12 mouse cellular contexts compared by ENCODE assay signal in the genomic region with DNA sequence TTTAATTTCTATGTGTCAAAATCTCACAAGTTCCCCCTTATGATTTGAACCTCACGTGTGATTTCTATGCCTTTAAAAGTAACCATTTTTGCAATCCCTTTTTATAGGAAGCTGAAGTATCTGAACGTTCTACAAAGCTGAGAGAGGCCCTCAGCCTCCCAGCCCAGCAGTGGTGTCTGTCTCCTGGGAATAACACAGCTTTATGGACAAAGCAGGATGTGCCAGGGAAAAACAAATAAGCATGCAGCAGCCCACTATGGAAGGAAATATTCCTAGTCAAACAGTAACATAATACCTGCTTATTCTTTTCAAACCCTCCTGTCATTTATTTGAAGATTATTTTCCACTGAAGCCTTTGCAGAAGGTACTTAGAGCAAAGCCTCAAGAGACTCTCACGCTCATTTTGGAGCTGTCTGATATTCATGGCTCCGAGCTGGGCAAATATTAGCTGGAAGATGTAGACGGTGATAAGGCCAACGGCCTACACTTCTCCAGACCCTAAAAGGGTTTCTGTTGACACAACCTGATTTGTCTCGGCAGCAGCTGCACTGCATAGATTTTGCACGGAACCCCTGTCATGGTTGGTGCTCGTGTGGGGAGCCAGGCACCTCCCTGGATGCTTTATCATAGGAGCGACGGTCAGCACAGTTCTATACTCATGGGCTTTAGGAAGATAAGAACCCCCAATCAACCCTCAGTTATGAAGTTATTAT. TPM values are rescaled to one million over a fixed set of nuclear protein-coding genes. Genes with fewer than 3 reads are reported as not detected.
DNase-seq lines count a peak whose midpoint lies in the region; ATAC-seq lines count a peak whose summit lies in the region.
"Had no signal": no experiment of that assay in that cellular context is flagged by ENCODE, and none has a peak within 500 bp of the region (broad histone marks: within the 10 kb centered on the region; RNA-seq: fewer than 3 reads in every experiment).

No protein-coding gene starts in this region.

- DNase-seq in hindbrain, embryonic 10.5 days (ENCODE audit: low spot score), result no peak
- no peak for DNase-seq in hindbrain, embryonic 14.5 days (ENCODE audit: low spot score)
- peak; percentile 50 for DNase-seq in c-Kit-positive CD71-positive TER-119-negative erythroid progenitor cells, embryonic 14.5 days (ENCODE audit: low read depth)
- DNase-seq in midbrain, embryonic 10.5 days (ENCODE audit: low spot score), result no peak
- DNase-seq in frontal cortex, adult 2 months (ENCODE audit: extremely low spot score in 1 of 2, low spot score in 1 of 2), result no peak
- DNase-seq in thymus, postnatal 36 days, result no peak
- DNase-seq: adrenal gland, adult 8-10 months; gastrocnemius, postnatal 14 days; right cerebral cortex, adult 18-20 months had no signal

- H3K4me1 ChIP-seq in hindbrain, embryonic 10.5 days (replicated peaks), result peaks cover 87% of the 10 kb centered on the region
- H3K4me1 ChIP-seq in hindbrain, embryonic 14.5 days (replicated peaks; ENCODE audit: control insufficient read depth, insufficient read depth, low read length), result 0 out of 2 replicates have a peak, but pooled peaks cover 10% of the 10 kb centered on the region
- H3K4me1 ChIP-seq in hindbrain, embryonic 15.5 days (replicated peaks), result peaks cover 5% of the 10 kb centered on the region; the same call in 1 of the 2 replicates
- peaks cover 87% of the 10 kb centered on the region for H3K4me1 ChIP-seq in midbrain, embryonic 10.5 days

- H3K9ac ChIP-seq in hindbrain, embryonic 14.5 days, result no peak overlapping the region
- no peak overlapping the region for H3K9ac ChIP-seq in hindbrain, embryonic 15.5 days

- no peak overlapping the region for H3K4me2 ChIP-seq in hindbrain, embryonic 14.5 days (replicated peaks)
- no peak overlapping the region for H3K4me2 ChIP-seq in hindbrain, embryonic 15.5 days

- H3K36me3 ChIP-seq in hindbrain, embryonic 10.5 days, result no peaks in the 10 kb centered on the region
- no peaks in the 10 kb centered on the region for H3K36me3 ChIP-seq in hindbrain, embryonic 14.5 days (replicated peaks; ENCODE audit: control insufficient read depth, insufficient read depth)
- H3K36me3 ChIP-seq in hindbrain, embryonic 15.5 days, result no peaks in the 10 kb centered on the region
- H3K36me3 ChIP-seq in midbrain, embryonic 10.5 days, result no peaks in the 10 kb centered on the region

- H3K27me3 ChIP-seq in hindbrain, embryonic 10.5 days (ENCODE audit: insufficient read depth, poor library complexity, severe bottlenecking), result peaks cover 4% of the 10 kb centered on the region; the same call in 1 of the 2 replicates
- H3K27me3 ChIP-seq in hindbrain, embryonic 14.5 days (ENCODE audit: control insufficient read depth, insufficient read depth, low read length), result no peaks in the 10 kb centered on the region
- H3K27me3 ChIP-seq in hindbrain, embryonic 15.5 days, result no peaks in the 10 kb centered on the region
- no peaks in the 10 kb centered on the region for H3K27me3 ChIP-seq in midbrain, embryonic 10.5 days (ENCODE audit: low read depth, poor library complexity, severe bottlenecking)

- no peaks in the 10 kb centered on the region for H3K9me3 ChIP-seq in hindbrain, embryonic 10.5 days
- H3K9me3 ChIP-seq in hindbrain, embryonic 14.5 days (ENCODE audit: control insufficient read depth, low read length), result no peaks in the 10 kb centered on the region
- H3K9me3 ChIP-seq in hindbrain, embryonic 15.5 days, result no peaks in the 10 kb centered on the region
- H3K9me3 ChIP-seq in midbrain, embryonic 10.5 days (replicated peaks), result no peaks in the 10 kb centered on the region

- ATAC-seq in hindbrain, embryonic 14.5 days (ENCODE audit: low FRiP score), result no peak
- ATAC-seq in hindbrain, embryonic 15.5 days (ENCODE audit: low FRiP score, low read depth), result 0 out of 2 replicates have a peak, but pooled peaks have one; percentile 15
- no peak for ATAC-seq in CD4-positive, CD25-positive, alpha-beta regulatory T cell, adult 4 months

- H3K4me3 ChIP-seq in hindbrain, embryonic 10.5 days, result no peak overlapping the region
- no peak overlapping the region for H3K4me3 ChIP-seq in hindbrain, embryonic 14.5 days (replicated peaks; ENCODE audit: low read length)
- no peak overlapping the region for H3K4me3 ChIP-seq in hindbrain, embryonic 15.5 days
- H3K4me3 ChIP-seq in midbrain, embryonic 10.5 days, result no peak overlapping the region
- H3K4me3 ChIP-seq: layer of hippocampus, adult 2 months had no signal

- WGBS in hindbrain, embryonic 10.5 days, result 40% methylated on average over 11 of the region's 11 CpGs
- WGBS in hindbrain, embryonic 14.5 days, result 29% methylated on average over 11 of the region's 11 CpGs
- WGBS in hindbrain, embryonic 15.5 days, result 27% methylated on average over 11 of the region's 11 CpGs
- 52% methylated on average over 11 of the region's 11 CpGs for WGBS in midbrain, embryonic 10.5 days

- peak overlapping the region; percentile 81 for H3K27ac ChIP-seq in hindbrain, embryonic 10.5 days
- H3K27ac ChIP-seq in hindbrain, embryonic 14.5 days, result no peak overlapping the region
- H3K27ac ChIP-seq in hindbrain, embryonic 15.5 days (replicated peaks), result peak overlapping the region; percentile 32; the same call in 1 of the 2 replicates
- H3K27ac ChIP-seq in midbrain, embryonic 10.5 days (replicated peaks), result peak overlapping the region; percentile 69
- H3K27ac ChIP-seq: layer of hippocampus, adult 2 months had no signal

RNA-seq across cellular contexts. Expression of a gene that starts 13.3 kb away (rescaled TPM):
- 10.2 TPM in 2 replicates for polyA plus RNA-seq in hindbrain, embryonic 10.5 days (2016; fragmentation: Nextera tagmentation; extraction: Ambion mirVana)
- polyA plus RNA-seq in hindbrain, embryonic 14.5 days (2014; fragmentation: Nextera tagmentation; extraction: Ambion mirVana), result 7.0 and 9.3 TPM in 2 replicates
- polyA plus RNA-seq in hindbrain, embryonic 15.5 days (2015; fragmentation: Nextera tagmentation; extraction: Ambion mirVana), result 8.8 and 9.3 TPM in 2 replicates
- 13.6 and 15.8 TPM in 2 replicates for polyA plus RNA-seq in midbrain, embryonic 10.5 days (2016; fragmentation: Nextera tagmentation; extraction: Ambion mirVana)
- 1 to 10 TPM; 5.1 to 5.2 TPM for polyA plus RNA-seq in CD4-positive, CD25-positive, alpha-beta regulatory T cell, adult 4 months (2017; shearing (Covaris generic))
- 8.3 and 9.4 TPM in 2 replicates for polyA plus RNA-seq in frontal cortex, adult 2 months (2012; rRNA removed)
